Mouse (Mus musculus) thymus, adult 2 months (tissue): ENCODE measurements at regions not wholly inside any gene's neighbourhood (a gene's known extent, or its start where the extent isn't known, plus 50 kb on each side); places are given as distances from the start of the nearest gene placed in this dataset.

Experiments used
- CTCF ChIP-seq: fragments of 200-500 bp; IDR thresholded peaks from 2 replicates; pipeline ENCODE4 v1.5.1; 2012; ENCODE audit warnings: mild to moderate bottlenecking, control low read depth, low read length, moderate library complexity, borderline replicate concordance; ENCODE audit not compliant: control insufficient read depth, poor library complexity, insufficient read depth; ENCODE audit errors: extremely low read depth
- POLR2A ChIP-seq: fragments of 200-500 bp; IDR thresholded peaks from 2 replicates; pipeline ENCODE4 v1.6.1; 2012; ENCODE audit warnings: mild to moderate bottlenecking, low read length, control low read depth, moderate library complexity; ENCODE audit not compliant: control insufficient read depth, poor library complexity, insufficient read depth; ENCODE audit errors: extremely low read depth

GRCm38 (mm10) chr17:72674658-72675057, 70.2 kb upstream of the Alk start:
- TF ChIP-seq CTCF (no peak), POLR2A (no peak)
